Mouse (Mus musculus) hindbrain, embryonic 16.5 days (tissue): Measurements from ENCODE around the gene Afdn. TPM values are rescaled to one million over a fixed set of nuclear protein-coding genes. Genes with fewer than 3 reads are reported as not detected.

Source experiments
- polyA plus RNA-seq: library from polyadenylated mRNA; unstranded; fragments of >200 nt; fragmentation: Nextera tagmentation; extraction: Ambion mirVana; gene quantifications from 2 replicates; pipeline ENCODE4 v1.2.1, GENCODE M21; 2015

The Afdn gene
- polyA plus RNA-seq, 1 experiment from 2014 or later = 78.5 TPM

Other genes starting within 250 kb of the Afdn start
- 14.9 and 16.8 TPM in 2 replicates for gene Tcte2, start 1.3 kb downstream of the Afdn start, polyA plus RNA-seq
- gene Gm7168, start 187.8 kb downstream of the Afdn start, polyA plus RNA-seq = not detected in 2 replicates
- gene Gm7356, start 243.2 kb downstream of the Afdn start, polyA plus RNA-seq = not detected in 2 replicates